Mouse (Mus musculus): ENCODE results near the gene Crip2.

Gene Crip2

GRCm38 (mm10) chr12:113185442-113186291, 45.6 kb downstream of the Crip2 start, which contains the start of gene Tmem121:
TSS of gene Tmem121 (plus strand) at chr12:113185930.
- DNase-seq (ENCODE audit: low spot score): no peak

GRCm38 (mm10) chr12:113186326-113187010, 46.4 kb downstream of the Crip2 start:
- no peak for DNase-seq (ENCODE audit: low spot score)

DNA sequence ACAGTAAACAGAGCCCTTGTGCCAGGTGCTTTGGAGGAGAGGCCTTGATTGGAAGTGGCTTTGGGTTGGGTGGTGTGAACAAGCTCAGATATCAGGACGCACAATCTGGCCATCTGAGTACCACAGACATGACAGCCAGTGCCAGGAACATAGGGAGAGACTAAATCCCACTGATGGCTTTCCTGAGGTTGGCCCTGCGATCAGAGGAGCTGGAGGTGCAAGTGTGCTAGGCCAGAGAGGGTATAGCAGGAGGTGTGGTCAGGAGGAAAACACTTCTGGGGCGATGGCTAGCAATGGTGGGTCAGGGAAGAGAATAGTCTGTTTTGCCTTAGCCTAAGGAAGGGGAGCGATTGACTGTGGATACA, 47.0 kb downstream of the Crip2 start:
- no peak for DNase-seq (ENCODE audit: low spot score)

DNA sequence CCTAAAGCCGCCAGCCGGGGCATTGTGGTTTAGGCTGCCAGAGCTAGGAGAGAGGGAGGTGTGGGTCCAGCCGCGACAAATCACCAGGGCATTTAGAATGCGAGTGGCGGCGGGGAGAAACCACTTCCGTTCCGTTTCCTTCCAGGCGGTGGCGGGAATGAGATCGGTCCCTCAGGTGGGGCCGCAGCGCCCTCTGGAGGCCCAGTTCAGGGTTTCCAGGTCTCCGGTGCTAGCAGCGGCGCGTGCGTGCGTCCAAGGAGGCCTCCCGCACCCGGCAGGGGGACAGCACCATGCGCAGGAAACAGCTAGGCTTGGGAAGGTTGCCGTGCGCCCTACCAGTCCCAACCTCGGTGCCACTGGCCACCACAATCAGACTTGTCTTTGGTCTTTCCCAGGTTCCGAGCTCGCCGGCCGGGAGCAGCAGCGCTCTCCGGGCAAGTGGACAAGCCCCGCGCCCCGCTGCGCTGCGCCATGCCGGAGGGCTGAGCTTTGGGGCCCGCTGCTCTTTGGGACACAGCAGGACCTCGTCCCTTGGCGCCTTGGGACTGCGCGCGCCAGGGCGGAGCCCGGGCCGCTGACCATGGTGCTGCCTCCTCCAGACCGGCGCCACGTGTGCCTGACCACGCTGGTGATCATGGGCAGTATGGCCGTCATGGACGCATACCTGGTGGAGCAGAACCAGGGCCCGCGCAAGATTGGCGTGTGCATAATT, 47.7 kb downstream of the Crip2 start:
- peak; percentile 43 for DNase-seq (ENCODE audit: low spot score)

DNA sequence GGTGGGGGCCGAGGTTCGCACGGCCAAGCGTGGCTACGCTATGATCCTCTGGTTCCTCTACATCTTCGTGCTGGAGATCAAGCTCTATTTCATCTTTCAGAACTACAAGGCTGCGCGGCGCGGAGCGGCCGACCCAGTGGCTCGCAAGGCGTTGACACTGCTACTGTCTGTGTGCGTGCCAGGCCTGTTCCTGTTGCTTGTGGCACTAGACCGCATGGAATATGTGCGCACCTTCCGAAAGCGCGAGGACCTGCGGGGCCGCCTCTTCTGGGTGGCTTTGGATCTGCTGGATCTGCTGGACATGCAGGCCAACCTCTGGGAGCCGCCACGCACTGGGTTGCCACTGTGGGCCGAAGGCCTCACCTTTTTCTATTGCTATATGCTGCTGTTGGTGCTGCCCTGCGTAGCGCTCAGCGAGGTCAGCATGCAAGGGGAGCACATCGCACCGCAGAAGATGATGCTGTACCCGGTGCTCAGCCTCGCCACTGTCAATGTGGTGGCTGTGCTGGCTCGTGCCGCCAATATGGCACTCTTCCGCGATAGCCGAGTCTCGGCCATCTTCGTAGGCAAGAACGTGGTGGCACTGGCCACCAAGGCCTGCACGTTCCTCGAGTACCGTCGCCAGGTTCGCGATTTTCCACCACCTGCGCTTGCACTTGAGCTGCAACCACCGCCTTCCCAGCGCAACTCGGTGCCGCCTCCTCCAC, 48.5 kb downstream of the Crip2 start:
- DNase-seq (ENCODE audit: low spot score): no peak

- no peak for DNase-seq (ENCODE audit: low spot score)
Measured at GRCm38 (mm10) chr12:113193423-113193822, 53.4 kb downstream of the Crip2 start.

Measured in ovary, postnatal 10 days (tissue).